Mouse (Mus musculus): ENCODE data around the gene Cdk18. TPM values are rescaled to one million over a fixed set of nuclear protein-coding genes. Genes with fewer than 3 reads are reported as not detected.
A peak's percentile ranks its signal among the peaks of the same experiment; 100 is the strongest.

Cdk18 gene
- polyA plus RNA-seq, 1 experiment: 1.3 TPM

DNA sequence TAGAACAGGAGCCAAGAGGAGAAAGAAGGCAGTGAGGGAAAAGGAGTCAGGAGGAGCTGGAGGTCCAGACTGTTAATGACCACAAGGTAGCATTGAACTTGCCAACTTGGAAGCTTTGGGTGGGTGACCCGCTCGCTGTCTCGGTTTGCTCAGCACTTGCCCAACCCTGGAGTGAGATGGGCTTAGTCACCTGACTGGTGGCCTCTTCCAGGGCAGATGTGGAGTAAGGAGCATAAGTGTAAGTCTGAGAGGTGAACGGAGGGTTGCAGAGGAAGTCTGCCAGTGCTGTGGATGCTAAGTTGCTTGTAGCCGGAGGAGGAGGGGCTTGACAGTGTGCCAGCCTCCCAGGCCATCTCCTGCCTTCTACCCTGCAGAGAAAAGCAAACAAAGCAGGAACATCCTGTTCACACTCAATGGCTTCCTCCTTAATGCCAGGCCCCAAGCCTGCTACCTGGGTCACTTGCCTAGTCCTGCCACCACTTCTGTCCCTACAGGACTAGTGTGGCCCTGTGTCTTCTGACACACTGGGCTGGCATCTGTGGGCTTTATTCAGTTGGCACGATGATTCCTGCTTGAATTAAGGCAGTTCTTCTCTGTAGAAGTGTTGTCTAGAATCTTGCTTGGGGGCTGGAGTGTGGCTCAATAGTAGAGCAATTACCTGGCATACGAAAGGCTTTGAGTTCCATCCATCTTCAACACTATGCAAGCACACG, 6.6 kb upstream of the Cdk18 start:
- DNase-seq (ENCODE audit: low read depth): no peak
- TF ChIP-seq POLR2A (IDR thresholded peaks at IDR 0.05; ENCODE audit: borderline replicate concordance, extremely low read depth, insufficient read depth, insufficient read length, poor library complexity, severe bottlenecking) (no peak), CTCF (IDR thresholded peaks at IDR 0.05; ENCODE audit: borderline replicate concordance, extremely low read depth, insufficient read depth, insufficient read length) (no peak)

GRCm38 (mm10) chr1:132144837-132145236, 5.4 kb upstream of the Cdk18 start:
- TF ChIP-seq CTCF (IDR thresholded peaks at IDR 0.05; ENCODE audit: borderline replicate concordance, extremely low read depth, insufficient read depth, insufficient read length): no peak
- no peak for TF ChIP-seq POLR2A (IDR thresholded peaks at IDR 0.05; ENCODE audit: borderline replicate concordance, extremely low read depth, insufficient read depth, insufficient read length, poor library complexity, severe bottlenecking)
- DNase-seq (ENCODE audit: low read depth): no peak

- TF ChIP-seq POLR2A (IDR thresholded peaks at IDR 0.05; ENCODE audit: borderline replicate concordance, extremely low read depth, insufficient read depth, insufficient read length, poor library complexity, severe bottlenecking) (no peak), CTCF (IDR thresholded peaks at IDR 0.05; ENCODE audit: borderline replicate concordance, extremely low read depth, insufficient read depth, insufficient read length) (no peak)
- DNase-seq (ENCODE audit: low read depth): peak; percentile 92
These were observed 4.7 kb upstream of the Cdk18 start for GRCm38 (mm10) chr1:132144223-132144622.

DNA sequence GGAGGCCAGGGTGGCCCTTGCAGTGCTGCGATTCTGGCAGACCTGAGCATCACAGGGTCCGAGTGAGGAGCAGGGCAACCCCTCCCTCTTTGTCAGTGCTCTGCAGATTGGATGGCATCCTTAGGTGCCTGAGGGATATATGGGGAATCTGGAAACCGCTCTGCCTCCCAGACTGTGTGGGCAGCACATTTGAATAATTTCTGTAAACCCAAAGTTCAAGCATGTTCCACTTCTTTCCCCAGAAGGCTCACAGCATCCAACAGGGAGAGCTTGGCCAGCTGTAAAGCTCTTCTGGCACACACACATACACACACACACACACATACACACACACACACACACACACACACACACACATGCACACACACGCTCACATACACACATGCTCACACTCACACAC, 4.2 kb upstream of the Cdk18 start:
- no peak for TF ChIP-seq CTCF (IDR thresholded peaks at IDR 0.05; ENCODE audit: borderline replicate concordance, extremely low read depth, insufficient read depth, insufficient read length)
- no peak for TF ChIP-seq POLR2A (IDR thresholded peaks at IDR 0.05; ENCODE audit: borderline replicate concordance, extremely low read depth, insufficient read depth, insufficient read length, poor library complexity, severe bottlenecking)
- DNase-seq (ENCODE audit: low read depth): no peak

DNA sequence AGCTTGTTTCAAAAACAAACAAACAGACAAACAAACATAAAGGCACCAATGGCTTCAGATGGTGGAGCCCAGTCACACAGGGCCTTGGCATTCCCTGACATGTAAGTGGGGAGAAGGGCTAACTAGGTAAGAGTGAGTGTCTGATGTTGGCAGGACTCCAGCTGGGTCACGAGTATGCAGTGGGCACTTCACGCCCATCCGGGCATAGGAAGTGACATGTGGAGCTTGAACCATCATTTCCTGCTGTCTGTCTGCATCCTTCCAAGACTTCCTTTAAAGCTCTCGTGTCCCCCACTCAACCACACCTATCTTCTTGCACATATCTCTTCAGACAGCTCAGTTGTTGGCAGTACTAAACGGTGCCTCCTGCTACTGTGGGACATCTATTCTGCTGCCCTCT, 3.6 kb upstream of the Cdk18 start:
- DNase-seq (ENCODE audit: low read depth): no peak
- TF ChIP-seq CTCF (IDR thresholded peaks at IDR 0.05; ENCODE audit: borderline replicate concordance, extremely low read depth, insufficient read depth, insufficient read length) (no peak), POLR2A (IDR thresholded peaks at IDR 0.05; ENCODE audit: borderline replicate concordance, extremely low read depth, insufficient read depth, insufficient read length, poor library complexity, severe bottlenecking) (no peak)

GRCm38 (mm10) chr1:132141753-132142152, 2.3 kb upstream of the Cdk18 start:
- no peak for DNase-seq (ENCODE audit: low read depth)
- TF ChIP-seq POLR2A (IDR thresholded peaks at IDR 0.05; ENCODE audit: borderline replicate concordance, extremely low read depth, insufficient read depth, insufficient read length, poor library complexity, severe bottlenecking) (no peak), CTCF (IDR thresholded peaks at IDR 0.05; ENCODE audit: borderline replicate concordance, extremely low read depth, insufficient read depth, insufficient read length) (no peak)

- TF ChIP-seq CTCF (IDR thresholded peaks at IDR 0.05; ENCODE audit: borderline replicate concordance, extremely low read depth, insufficient read depth, insufficient read length) (no peak), POLR2A (IDR thresholded peaks at IDR 0.05; ENCODE audit: borderline replicate concordance, extremely low read depth, insufficient read depth, insufficient read length, poor library complexity, severe bottlenecking) (no peak)
These were observed 1.7 kb upstream of the Cdk18 start for GRCm38 (mm10) chr1:132141166-132141565.

GRCm38 (mm10) chr1:132140574-132140973, 1.1 kb upstream of the Cdk18 start:
- TF ChIP-seq POLR2A (IDR thresholded peaks at IDR 0.05; ENCODE audit: borderline replicate concordance, extremely low read depth, insufficient read depth, insufficient read length, poor library complexity, severe bottlenecking) (no peak), CTCF (IDR thresholded peaks at IDR 0.05; ENCODE audit: borderline replicate concordance, extremely low read depth, insufficient read depth, insufficient read length) (no peak)
- DNase-seq (ENCODE audit: low read depth): no peak

More at GRCm38 (mm10) chr1:132141166-132141565, 1.7 kb upstream of the Cdk18 start:
- no peak for DNase-seq (ENCODE audit: low read depth)

DNA sequence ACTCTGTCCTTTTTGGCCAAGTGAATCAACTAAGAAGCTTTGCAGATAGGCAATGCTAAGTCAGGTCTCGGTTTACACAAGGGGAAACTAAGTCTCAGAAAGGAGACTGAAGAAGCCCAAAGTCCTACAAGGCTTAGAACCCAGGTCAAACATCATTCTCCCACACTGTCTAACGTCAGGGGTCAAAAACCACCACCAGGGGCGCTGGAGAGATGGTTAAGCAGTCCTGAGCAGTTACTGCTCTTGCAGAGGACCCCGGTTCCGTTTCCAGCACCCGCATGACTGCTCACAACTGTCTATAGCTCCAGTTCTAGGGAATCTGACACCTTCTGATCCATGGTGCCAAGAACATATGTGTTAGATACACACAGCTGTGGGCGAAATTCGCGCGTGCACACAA, 687 bp upstream of the Cdk18 start:
- DNase-seq (ENCODE audit: low read depth): no peak
- TF ChIP-seq POLR2A (IDR thresholded peaks at IDR 0.05; ENCODE audit: borderline replicate concordance, extremely low read depth, insufficient read depth, insufficient read length, poor library complexity, severe bottlenecking): no peak
- TF ChIP-seq CTCF (IDR thresholded peaks at IDR 0.05; ENCODE audit: borderline replicate concordance, extremely low read depth, insufficient read depth, insufficient read length): peak; percentile 50; the same call in 1 of the 2 replicates

GRCm38 (mm10) chr1:132138576-132139415, 688 bp downstream of the Cdk18 start:
- TF ChIP-seq CTCF (IDR thresholded peaks at IDR 0.05; ENCODE audit: borderline replicate concordance, extremely low read depth, insufficient read depth, insufficient read length) (no peak), POLR2A (IDR thresholded peaks at IDR 0.05; ENCODE audit: borderline replicate concordance, extremely low read depth, insufficient read depth, insufficient read length, poor library complexity, severe bottlenecking) (no peak)
- no peak for DNase-seq (ENCODE audit: low read depth)

DNA sequence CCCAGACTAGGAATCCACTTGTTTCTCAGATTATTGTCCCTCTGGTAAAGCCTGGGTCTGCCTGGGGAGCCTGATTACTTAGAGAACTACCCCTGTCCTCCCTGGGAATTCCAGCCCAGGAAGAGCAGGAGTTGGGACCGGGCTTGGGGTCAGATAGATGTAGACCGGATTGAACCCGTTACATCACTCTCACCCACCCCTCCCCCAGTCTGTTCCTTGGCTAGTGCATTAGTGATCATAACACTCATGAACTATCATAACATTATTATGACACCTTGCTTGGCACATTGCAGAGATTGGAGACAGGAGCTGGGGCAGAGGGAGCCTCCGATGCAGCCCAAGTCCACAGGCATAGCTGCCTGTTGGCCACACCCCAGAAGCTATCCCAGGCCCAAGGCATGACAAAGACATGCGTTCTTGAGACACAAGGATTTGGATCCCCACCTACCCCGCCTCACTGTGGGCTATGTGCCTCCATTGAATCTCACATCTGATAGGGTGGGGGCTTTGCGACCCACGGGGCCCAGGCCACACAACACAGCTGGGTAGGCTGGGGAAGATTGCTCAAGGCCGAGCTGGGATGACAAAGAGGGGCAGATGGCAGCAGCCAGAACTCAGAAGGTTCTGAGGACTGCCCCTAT, 1.4 kb downstream of the Cdk18 start:
- no peak for TF ChIP-seq CTCF (IDR thresholded peaks at IDR 0.05; ENCODE audit: borderline replicate concordance, extremely low read depth, insufficient read depth, insufficient read length)
- no peak for TF ChIP-seq POLR2A (IDR thresholded peaks at IDR 0.05; ENCODE audit: borderline replicate concordance, extremely low read depth, insufficient read depth, insufficient read length, poor library complexity, severe bottlenecking)
- no peak for DNase-seq (ENCODE audit: low read depth)
